Mouse (Mus musculus) cerebellum, postnatal 4 days (tissue): Measurements from ENCODE around the gene Nrxn2.

ENCODE experiments used
- DNase-seq, 2 experiments: peaks; one replicate each; pipeline ENCODE4 v3.0.0; 2022; ENCODE audit warnings: low spot score in 2 of 2, mixed read lengths in 1 of 2

The Nrxn2 gene

GRCm38 (mm10) chr19:6542367-6543034 is 124.0 kb downstream of the Nrxn2 start, which contains the start of gene Slc22a12:
Gene Slc22a12, minus strand, starts transcription at chr19:6543032.
- no peak for DNase-seq

- DNase-seq: no peak
These were observed 124.5 kb downstream of the Nrxn2 start for GRCm38 (mm10) chr19:6543035-6543383.

GRCm38 (mm10) chr19:6543518-6543917 is 125.0 kb downstream of the Nrxn2 start:
- no peak for DNase-seq

- DNase-seq: no peak
These were observed 126.2 kb downstream of the Nrxn2 start for GRCm38 (mm10) chr19:6544712-6545111.

GRCm38 (mm10) chr19:6545481-6545880 is 127.0 kb downstream of the Nrxn2 start:
- DNase-seq: no peak

- peak in 1 of 2 experiments; percentile 82 for DNase-seq
These were observed 127.6 kb downstream of the Nrxn2 start for GRCm38 (mm10) chr19:6546096-6546495.

GRCm38 (mm10) chr19:6547801-6548200 is 129.3 kb downstream of the Nrxn2 start:
- DNase-seq: no peak

- peak in 1 of 2 experiments; percentile 54 for DNase-seq
These were observed 130.2 kb downstream of the Nrxn2 start for GRCm38 (mm10) chr19:6548431-6549410.

- no peak for DNase-seq
These were observed 131.0 kb downstream of the Nrxn2 start for GRCm38 (mm10) chr19:6549566-6549965.

- no peak for DNase-seq
These were observed 132.7 kb downstream of the Nrxn2 start for GRCm38 (mm10) chr19:6551215-6551614.

GRCm38 (mm10) chr19:6552302-6553028 is 133.9 kb downstream of the Nrxn2 start:
- DNase-seq: peak in 1 of 2 experiments; percentile 71

GRCm38 (mm10) chr19:6553174-6553573 is 134.6 kb downstream of the Nrxn2 start:
- no peak for DNase-seq

GRCm38 (mm10) chr19:6553819-6554582 is 135.5 kb downstream of the Nrxn2 start:
- DNase-seq: no peak

GRCm38 (mm10) chr19:6559576-6559975 is 141.0 kb downstream of the Nrxn2 start:
- no peak for DNase-seq

GRCm38 (mm10) chr19:6560246-6560815 is 141.8 kb downstream of the Nrxn2 start:
- DNase-seq: no peak

GRCm38 (mm10) chr19:6565136-6565535 is 146.6 kb downstream of the Nrxn2 start:
- no peak for DNase-seq

- DNase-seq: no peak
These were observed 147.9 kb downstream of the Nrxn2 start for GRCm38 (mm10) chr19:6566450-6566849.

GRCm38 (mm10) chr19:6569021-6569420 is 150.5 kb downstream of the Nrxn2 start:
- no peak for DNase-seq

- DNase-seq: no peak
These were observed 151.0 kb downstream of the Nrxn2 start for GRCm38 (mm10) chr19:6569561-6569960.

- no peak for DNase-seq
These were observed 152.9 kb downstream of the Nrxn2 start for GRCm38 (mm10) chr19:6571476-6571875.

GRCm38 (mm10) chr19:6572001-6572400 is 153.5 kb downstream of the Nrxn2 start:
- DNase-seq: peak in 1 of 2 experiments; percentile 43
